Mouse (Mus musculus): ENCODE data around the gene Abat.

The Abat gene

DNA sequence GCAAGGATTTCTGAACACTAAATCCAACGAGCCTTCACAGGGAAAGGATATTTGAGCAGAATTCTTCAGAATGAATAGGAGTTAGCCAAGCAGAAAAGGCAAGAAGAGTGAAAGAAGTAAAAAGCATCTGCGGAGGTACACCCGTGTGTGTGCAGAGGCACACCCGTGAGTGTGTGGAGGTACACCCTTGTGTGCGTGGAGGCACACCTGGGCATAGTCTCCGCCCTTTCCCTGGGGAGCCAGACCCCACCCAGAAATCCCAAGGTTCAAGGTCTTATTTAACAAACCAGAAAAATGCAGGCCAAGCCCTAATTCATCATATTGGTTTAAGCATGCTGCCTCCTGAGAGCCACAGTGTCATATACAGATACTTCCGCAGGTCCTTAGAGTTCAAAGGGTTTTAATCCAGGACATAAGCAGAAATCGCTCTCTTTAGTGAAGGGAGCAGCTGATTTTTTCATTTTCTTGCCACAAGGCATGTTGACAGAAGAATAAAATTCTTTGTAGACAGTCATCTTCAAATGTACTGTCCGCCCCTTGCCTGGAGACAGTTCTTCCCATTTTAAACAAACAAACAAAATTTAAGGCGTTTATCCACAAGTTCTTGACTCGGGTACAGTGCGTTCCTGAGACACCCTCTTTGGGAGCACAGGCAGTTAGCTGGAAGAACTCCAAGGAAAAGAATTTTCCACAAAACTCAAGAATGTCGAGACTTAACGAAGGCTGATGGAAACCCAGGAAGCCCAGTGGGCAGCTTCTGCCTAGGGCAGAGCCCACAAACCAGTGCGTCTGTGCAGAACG is 107.3 kb downstream of the Abat start:
- in situ Hi-C loops (cut with MboI, MseI), result no loop called here

DNA sequence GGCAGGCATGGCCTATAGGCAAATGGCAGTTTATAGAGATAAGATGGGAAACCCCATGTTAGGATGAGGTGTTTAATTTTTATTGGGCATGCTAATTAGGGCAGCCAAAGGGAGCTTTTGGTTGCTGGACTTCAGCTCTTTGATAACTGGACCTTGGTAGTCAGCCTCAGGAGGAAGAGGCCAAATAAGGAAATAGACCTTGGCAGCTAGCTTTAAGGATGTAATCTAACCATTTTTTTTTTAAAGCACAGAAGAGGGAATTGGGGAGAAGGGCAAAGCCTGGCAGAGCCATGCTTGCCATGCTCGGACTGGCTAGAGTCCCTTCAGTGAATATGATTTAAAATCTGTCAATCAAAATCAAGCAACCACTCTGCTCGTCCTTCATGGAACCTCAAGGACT is 117.2 kb downstream of the Abat start:
- in situ Hi-C loops (cut with MboI, MseI), result no loop called here

DNA sequence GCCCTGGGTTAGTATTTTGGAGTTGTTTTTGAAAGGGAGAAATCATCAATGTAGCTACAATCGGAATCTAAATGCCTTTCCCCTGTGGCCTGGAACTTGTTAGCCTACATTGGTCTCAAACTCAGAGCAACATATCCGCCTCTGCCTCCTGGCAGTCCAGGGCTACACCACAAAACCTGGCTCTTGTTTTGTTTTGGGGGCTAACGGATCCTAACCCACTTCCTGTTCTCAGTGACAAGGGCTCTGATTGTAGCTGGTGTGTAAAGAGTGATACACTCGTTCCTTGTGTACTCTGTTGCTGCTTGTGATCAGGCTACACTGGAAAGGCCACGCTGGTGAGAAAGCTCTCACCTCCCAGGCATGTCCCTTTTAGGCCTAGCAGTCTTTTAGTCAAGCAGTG is 118.2 kb downstream of the Abat start:
- in situ Hi-C loops (cut with MboI, MseI), result no loop called here

DNA sequence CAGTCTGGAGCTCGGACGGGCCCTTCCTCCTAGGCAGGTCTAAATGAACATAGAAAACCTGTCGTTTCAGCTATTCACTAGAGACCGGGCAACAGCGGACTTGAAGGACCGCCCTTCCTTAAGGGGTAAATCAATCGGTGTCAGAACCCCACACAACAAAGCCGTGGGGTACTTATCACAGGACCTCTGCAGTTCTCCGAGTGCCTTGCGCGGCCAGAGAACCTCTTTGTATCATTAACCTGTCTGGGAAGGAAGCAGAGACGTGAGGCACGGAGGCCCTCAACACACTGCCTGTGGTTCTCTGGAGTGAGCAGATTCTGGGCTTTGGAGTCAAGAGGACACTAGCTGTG is 123.6 kb downstream of the Abat start:
- in situ Hi-C loops (cut with MboI, MseI), result no loop called here

GRCm38 (mm10) chr16:8637217-8638051 is 124.2 kb downstream of the Abat start, which contains the start of the genes Pmm2 and Tmem186:
TSS of gene Pmm2 (plus strand) at chr16:8637674.
TSS of gene Tmem186 (minus strand) at chr16:8637712.
- in situ Hi-C loops (cut with MboI, MseI), result no loop called here

- in situ Hi-C loops (cut with MboI, MseI), result no loop called here
Measured at GRCm38 (mm10) chr16:8638131-8638530, 124.9 kb downstream of the Abat start.

- in situ Hi-C loops (cut with MboI, MseI), result loop anchor here (5.0 kb wide), 1 partner anchor 38 kb away; no protein-coding TSS in a partner anchor
Measured at GRCm38 (mm10) chr16:8639466-8640191, 126.4 kb downstream of the Abat start.

DNA sequence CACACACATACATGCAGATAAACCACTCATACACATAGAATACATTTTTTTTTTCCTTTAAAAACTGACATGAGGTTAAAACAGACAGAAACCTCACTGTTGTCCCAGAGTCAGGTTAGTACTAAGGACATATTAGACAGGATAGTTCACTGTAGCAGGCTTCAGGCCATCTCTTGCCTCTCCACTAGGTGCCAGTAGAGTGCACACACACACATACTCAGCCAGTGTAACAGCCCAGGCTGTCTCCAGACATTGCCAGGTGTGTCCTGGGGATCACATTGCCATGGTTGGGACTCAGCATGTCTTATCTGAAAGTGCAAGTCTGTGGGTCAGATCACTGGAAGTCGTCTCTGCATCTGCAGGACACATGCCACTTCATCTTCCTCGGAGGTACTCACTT is 130.6 kb downstream of the Abat start:
- in situ Hi-C loops (cut with MboI, MseI), result loop anchor here (5.0 kb wide), 1 partner anchor 33 kb away; no protein-coding TSS in a partner anchor

DNA sequence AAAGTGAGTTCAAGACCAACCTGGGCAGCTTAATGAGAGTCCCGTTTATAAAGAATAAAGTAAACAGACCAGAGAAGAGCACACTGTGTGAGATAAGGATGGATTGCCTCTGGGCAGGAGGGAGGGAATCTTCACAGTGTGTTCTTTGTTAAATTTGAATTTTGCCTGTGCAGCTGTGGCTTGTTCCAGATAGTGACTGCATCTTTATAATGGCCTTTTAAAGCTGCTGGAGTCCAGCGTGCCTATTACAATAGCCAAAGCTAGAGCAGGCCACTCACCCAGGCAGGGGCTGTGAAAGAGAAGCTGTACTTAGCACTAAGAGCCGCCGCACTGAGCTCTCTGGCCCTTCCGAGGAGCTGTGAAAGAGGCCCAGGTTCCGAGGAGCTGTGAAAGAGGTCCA is 132.3 kb downstream of the Abat start:
- in situ Hi-C loops (cut with MboI, MseI), result no loop called here

GRCm38 (mm10) chr16:8650007-8650406 is 136.8 kb downstream of the Abat start:
- in situ Hi-C loops (cut with MboI, MseI), result no loop called here

DNA sequence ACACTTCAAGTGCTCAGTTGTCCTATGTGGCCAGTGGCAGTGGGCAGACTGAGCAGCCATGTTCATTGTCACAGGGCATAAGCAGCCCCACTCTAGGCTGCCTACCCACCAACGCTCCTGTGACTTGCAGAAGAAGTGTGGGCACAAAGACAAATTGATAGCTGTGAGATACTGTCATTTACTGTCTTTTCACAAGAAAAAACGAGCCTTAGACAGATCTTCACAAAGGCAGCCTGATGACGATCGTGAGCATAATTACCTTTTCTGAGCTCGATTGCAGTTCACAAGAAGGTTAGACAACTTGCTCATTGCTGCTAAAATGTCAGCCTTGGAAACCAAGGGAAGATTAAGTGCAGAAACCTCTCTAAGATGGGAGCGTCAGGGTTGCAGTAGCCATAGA is 141.9 kb downstream of the Abat start:
- in situ Hi-C loops (cut with MboI, MseI), result loop anchor here (5.0 kb wide), 1 partner anchor 248 kb away; no protein-coding TSS in a partner anchor

DNA sequence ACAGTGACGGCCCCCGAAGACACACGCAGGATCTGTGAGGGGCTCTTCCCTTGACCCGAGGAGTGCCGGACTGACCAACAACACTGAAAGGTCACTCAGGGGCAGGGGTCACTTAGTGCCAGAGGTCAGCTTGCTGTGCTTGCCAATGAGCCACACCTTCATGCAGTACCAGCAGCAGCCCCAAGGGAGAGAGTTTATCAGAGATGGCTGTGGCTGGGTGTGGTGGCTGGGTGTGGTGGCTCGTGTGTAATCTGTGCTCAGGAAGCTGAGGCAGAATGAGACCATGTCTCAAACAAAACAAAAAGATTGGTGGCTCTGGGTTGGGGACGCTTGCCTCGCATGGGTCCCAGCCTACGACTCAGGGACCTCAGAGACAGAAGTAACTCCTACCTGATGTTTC is 142.4 kb downstream of the Abat start:
- in situ Hi-C loops (cut with MboI, MseI), result loop anchor here (5.0 kb wide), 1 partner anchor 248 kb away; no protein-coding TSS in a partner anchor

GRCm38 (mm10) chr16:8656256-8656655 is 143.0 kb downstream of the Abat start:
- in situ Hi-C loops (cut with MboI, MseI), result loop anchor here (5.0 kb wide), 1 partner anchor 249 kb away; no protein-coding TSS in a partner anchor

GRCm38 (mm10) chr16:8658349-8658748 is 145.1 kb downstream of the Abat start:
- in situ Hi-C loops (cut with MboI, MseI), result loop anchor here (5.0 kb wide), 1 partner anchor 251 kb away; no protein-coding TSS in a partner anchor

- in situ Hi-C loops (cut with MboI, MseI), result loop anchor here (5.0 kb wide), 1 partner anchor 251 kb away; no protein-coding TSS in a partner anchor
Measured at GRCm38 (mm10) chr16:8658764-8659163, 145.5 kb downstream of the Abat start.

DNA sequence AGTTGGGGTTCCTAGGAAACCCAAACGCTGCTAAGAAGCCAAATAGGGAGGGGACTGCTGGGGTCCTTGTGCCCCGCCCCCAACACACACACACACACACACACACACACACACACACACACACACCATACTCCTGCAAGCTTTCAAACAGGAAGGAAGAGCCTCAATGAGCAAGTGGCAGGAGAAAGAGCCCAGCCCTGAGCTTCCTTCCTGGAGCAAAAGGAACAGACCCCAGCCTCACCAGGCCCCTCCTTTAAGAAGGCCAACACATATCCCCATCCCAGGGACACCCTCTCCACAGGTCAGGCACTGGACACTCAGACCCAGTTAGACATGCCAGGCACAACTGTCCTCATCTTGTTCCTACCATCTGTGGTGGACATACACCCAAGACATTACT is 149.8 kb downstream of the Abat start:
- in situ Hi-C loops (cut with MboI, MseI), result no loop called here

GRCm38 (mm10) chr16:8663606-8664539 is 150.6 kb downstream of the Abat start:
- in situ Hi-C loops (cut with MboI, MseI), result no loop called here

GRCm38 (mm10) chr16:8665367-8665766 is 152.1 kb downstream of the Abat start:
- in situ Hi-C loops (cut with MboI, MseI), result no loop called here

- in situ Hi-C loops (cut with MboI, MseI), result no loop called here
Measured at GRCm38 (mm10) chr16:8666452-8666851, 153.2 kb downstream of the Abat start.

- in situ Hi-C loops (cut with MboI, MseI), result no loop called here
Measured at GRCm38 (mm10) chr16:8667261-8667660, 154.0 kb downstream of the Abat start.

All from T-helper 1 cell (primary cell).